Mouse (Mus musculus): Measurements from ENCODE around the gene Rsu1. TPM values are rescaled to one million over a fixed set of nuclear protein-coding genes. Genes with fewer than 3 reads are reported as not detected.

The Rsu1 gene
- total RNA-seq, 2 experiments from 2014 or later: 131 to 188 TPM

- ATAC-seq (ENCODE audit: poor library complexity, severe bottlenecking): no peak
Observed at GRCm38 (mm10) chr2:13169158-13169890, 101.9 kb downstream of the Rsu1 start.

GRCm38 (mm10) chr2:13168743-13169142, 102.5 kb downstream of the Rsu1 start:
- no peak for ATAC-seq (ENCODE audit: poor library complexity, severe bottlenecking)

- ATAC-seq (ENCODE audit: poor library complexity, severe bottlenecking): no peak
Observed at GRCm38 (mm10) chr2:13161717-13162116, 109.5 kb downstream of the Rsu1 start.

GRCm38 (mm10) chr2:13145245-13145644, 126.0 kb downstream of the Rsu1 start:
- no peak for ATAC-seq (ENCODE audit: poor library complexity, severe bottlenecking)

GRCm38 (mm10) chr2:13134890-13135289, 136.3 kb downstream of the Rsu1 start:
- ATAC-seq (ENCODE audit: poor library complexity, severe bottlenecking): no peak

GRCm38 (mm10) chr2:13132841-13133240, 138.4 kb downstream of the Rsu1 start:
- ATAC-seq (ENCODE audit: poor library complexity, severe bottlenecking): no peak

- ATAC-seq (ENCODE audit: poor library complexity, severe bottlenecking): no peak
Observed at GRCm38 (mm10) chr2:13132406-13132805, 138.8 kb downstream of the Rsu1 start.

GRCm38 (mm10) chr2:13129859-13130258, 141.4 kb downstream of the Rsu1 start:
- ATAC-seq (ENCODE audit: poor library complexity, severe bottlenecking): no peak

- ATAC-seq (ENCODE audit: poor library complexity, severe bottlenecking): no peak
Observed at GRCm38 (mm10) chr2:13129337-13129736, 141.9 kb downstream of the Rsu1 start.

GRCm38 (mm10) chr2:13120461-13120860, 150.8 kb downstream of the Rsu1 start:
- no peak for ATAC-seq (ENCODE audit: poor library complexity, severe bottlenecking)

GRCm38 (mm10) chr2:13117896-13118295, 153.3 kb downstream of the Rsu1 start:
- ATAC-seq (ENCODE audit: poor library complexity, severe bottlenecking): no peak

GRCm38 (mm10) chr2:13106531-13106930, 164.7 kb downstream of the Rsu1 start:
- no peak for ATAC-seq (ENCODE audit: poor library complexity, severe bottlenecking)

- no peak for ATAC-seq (ENCODE audit: poor library complexity, severe bottlenecking)
Observed at GRCm38 (mm10) chr2:13104388-13104787, 166.8 kb downstream of the Rsu1 start.

- ATAC-seq (ENCODE audit: poor library complexity, severe bottlenecking): no peak
Observed at GRCm38 (mm10) chr2:13103797-13104200, 167.4 kb downstream of the Rsu1 start.

- no peak for ATAC-seq (ENCODE audit: poor library complexity, severe bottlenecking)
Observed at GRCm38 (mm10) chr2:13094045-13094444, 177.2 kb downstream of the Rsu1 start.

GRCm38 (mm10) chr2:13093570-13093969, 177.6 kb downstream of the Rsu1 start:
- no peak for ATAC-seq (ENCODE audit: poor library complexity, severe bottlenecking)

- no peak for ATAC-seq (ENCODE audit: poor library complexity, severe bottlenecking)
Observed at GRCm38 (mm10) chr2:13091399-13092015, 179.7 kb downstream of the Rsu1 start.

- no peak for ATAC-seq (ENCODE audit: poor library complexity, severe bottlenecking)
Observed at GRCm38 (mm10) chr2:13090841-13091240, 180.4 kb downstream of the Rsu1 start.

GRCm38 (mm10) chr2:13089861-13090260, 181.4 kb downstream of the Rsu1 start:
- ATAC-seq (ENCODE audit: poor library complexity, severe bottlenecking): no peak

- no peak for ATAC-seq (ENCODE audit: poor library complexity, severe bottlenecking)
Observed at GRCm38 (mm10) chr2:13088266-13088665, 182.9 kb downstream of the Rsu1 start.

GRCm38 (mm10) chr2:13087811-13088210, 183.4 kb downstream of the Rsu1 start:
- ATAC-seq (ENCODE audit: poor library complexity, severe bottlenecking): no peak

- no peak for ATAC-seq (ENCODE audit: poor library complexity, severe bottlenecking)
Observed at GRCm38 (mm10) chr2:13084223-13084622, 187.0 kb downstream of the Rsu1 start.
